Mouse (Mus musculus) heart, embryonic 11.5 days (tissue): ENCODE results near the gene Tenm2. TPM values are rescaled to one million over a fixed set of nuclear protein-coding genes. Genes with fewer than 3 reads are reported as not detected.

Experiments used
- ATAC-seq: fragments of 200-750 bp; cut with Nextera tagmentation; replicated peaks from 2 replicates; pipeline ENCODE4 v1.8.0; 2017; ENCODE audit warnings: moderate library complexity; ENCODE audit not compliant: insufficient number of reproducible peaks, low FRiP score, low TSS enrichment
- H3K27ac ChIP-seq: fragments of 300-500 bp; sonication (generic); 2 replicates; pipeline ENCODE4 v1.5.1; 2014; ENCODE audit warnings: mild to moderate bottlenecking, low read depth, low read length
- H3K27me3 ChIP-seq: fragments of 300-500 bp; sonication (generic); 2 replicates; pipeline ENCODE4 v1.6.1; 2014; ENCODE audit warnings: mild to moderate bottlenecking, low read length, mixed read lengths; ENCODE audit not compliant: control insufficient read depth, insufficient read depth
- H3K36me3 ChIP-seq: fragments of 300-500 bp; sonication (generic); 2 replicates; pipeline ENCODE4 v1.6.1; 2014; ENCODE audit warnings: mild to moderate bottlenecking, low read length, moderate library complexity, mixed read lengths; ENCODE audit not compliant: control insufficient read depth, insufficient read depth
- H3K4me1 ChIP-seq: fragments of 300-500 bp; sonication (generic); 2 replicates; pipeline ENCODE4 v1.6.1; 2014; ENCODE audit warnings: low read length; ENCODE audit not compliant: control insufficient read depth, insufficient read depth
- H3K4me2 ChIP-seq: fragments of 300-500 bp; sonication (generic); 2 replicates; pipeline ENCODE4 v1.6.1; 2014; ENCODE audit warnings: mild to moderate bottlenecking, moderate library complexity
- H3K4me3 ChIP-seq: fragments of 300-500 bp; sonication (generic); 2 replicates; pipeline ENCODE4 v1.5.1; 2014; ENCODE audit warnings: low read depth, low read length
- H3K9ac ChIP-seq: fragments of 300-500 bp; sonication (generic); 2 replicates; pipeline ENCODE4 v1.6.1; 2014; ENCODE audit warnings: mild to moderate bottlenecking, low read depth, low read length, moderate library complexity
- H3K9me3 ChIP-seq: fragments of 300-500 bp; sonication (generic); replicated peaks from 2 replicates; pipeline ENCODE4 v1.6.1; 2016; ENCODE audit warnings: low read length; ENCODE audit not compliant: control insufficient read depth
- WGBS: fragments of 180-500 bp; shearing (Covaris S2); extraction: QIAGEN DNeasy Blood & Tissue Kit; methylation state at CpG from one replicate; pipeline ENCODE4 v1.1.7; 2014; ENCODE audit not compliant: insufficient replicate concordance; 5-methylcytosine and 5-hydroxymethylcytosine counted together
- polyA plus RNA-seq: library from polyadenylated mRNA; unstranded; fragments of >200 nt; fragmentation: Nextera tagmentation; extraction: Ambion mirVana; gene quantifications from 2 replicates; pipeline ENCODE4 v1.2.1, GENCODE M21; 2014

Tenm2 gene
- polyA plus RNA-seq, 1 experiment from 2014 or later = 1.4 TPM

DNA sequence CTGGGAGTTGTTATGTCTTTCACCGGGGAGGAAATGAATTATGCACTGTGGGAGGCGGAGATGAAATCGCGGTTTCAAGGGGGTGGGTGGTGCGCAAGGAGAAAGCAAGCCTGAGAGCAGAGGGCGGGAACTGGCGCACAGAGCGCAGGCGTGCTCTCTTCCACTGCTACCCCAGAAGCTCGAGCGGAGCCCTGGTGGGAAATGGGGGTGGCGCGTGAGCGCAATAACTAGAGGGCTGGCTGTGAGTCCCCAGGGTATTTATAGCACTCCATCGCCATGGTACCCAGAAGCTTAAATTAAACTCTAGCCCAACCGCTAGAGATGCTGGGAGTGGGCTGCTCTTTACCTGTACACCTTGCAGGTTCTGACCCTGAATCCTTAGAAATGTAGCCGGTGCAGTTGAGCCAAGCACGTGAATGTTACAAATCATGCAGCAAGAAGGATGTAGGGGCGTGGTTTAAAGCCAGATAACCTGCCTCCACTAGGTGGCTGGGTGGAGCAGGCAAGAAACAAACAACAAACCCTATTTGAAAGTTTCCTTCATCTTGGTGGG lies 1249.8 kb downstream of the Tenm2 start:
- Histone ChIP-seq H3K36me3 (no peaks in the 10 kb centered on the region), H3K4me1 (0 out of 2 replicates have a peak, but pooled peaks cover 4% of the 10 kb centered on the region), H3K27ac (no peak overlapping the region), H3K9me3 (no peaks in the 10 kb centered on the region), H3K27me3 (peaks cover 9% of the 10 kb centered on the region), H3K4me3 (peak overlapping the region; percentile 35), H3K4me2 (peak overlapping the region; percentile 67), H3K9ac (peak overlapping the region; percentile 62; the same call in 1 of the 2 replicates)
- WGBS = under 1% methylated on average over 19 of the region's 19 CpGs
- peak; percentile 61; the same call in 1 of the 2 replicates for ATAC-seq

DNA sequence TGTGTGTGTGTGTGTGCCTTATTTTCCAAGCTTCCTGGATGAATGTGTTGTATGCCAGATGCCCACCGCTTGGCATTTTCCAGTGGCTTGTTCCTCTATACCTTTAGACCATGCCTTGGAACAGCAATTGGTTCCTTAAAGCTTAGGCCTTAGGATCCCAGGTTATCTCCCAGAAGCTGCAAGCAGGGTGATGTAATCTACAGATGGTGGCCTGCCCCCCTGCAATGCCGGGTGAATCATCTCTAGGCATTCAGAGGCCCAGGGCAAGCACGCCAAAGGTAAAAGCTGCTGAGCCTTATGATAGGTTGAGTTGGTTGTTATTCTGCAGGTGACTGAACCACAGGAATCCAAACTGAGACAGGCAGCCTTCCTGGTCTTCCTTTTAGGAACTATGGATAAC lies 1253.0 kb downstream of the Tenm2 start:
- Histone ChIP-seq H3K27me3 (peaks cover 28% of the 10 kb centered on the region), H3K4me1 (peaks cover 9% of the 10 kb centered on the region; the same call in 1 of the 2 replicates), H3K4me3 (no peak overlapping the region), H3K4me2 (no peak overlapping the region), H3K27ac (no peak overlapping the region), H3K9ac (no peak overlapping the region), H3K36me3 (no peaks in the 10 kb centered on the region), H3K9me3 (no peaks in the 10 kb centered on the region)
- no peak for ATAC-seq
- 79% methylated on average over 3 of the region's 3 CpGs for WGBS

DNA sequence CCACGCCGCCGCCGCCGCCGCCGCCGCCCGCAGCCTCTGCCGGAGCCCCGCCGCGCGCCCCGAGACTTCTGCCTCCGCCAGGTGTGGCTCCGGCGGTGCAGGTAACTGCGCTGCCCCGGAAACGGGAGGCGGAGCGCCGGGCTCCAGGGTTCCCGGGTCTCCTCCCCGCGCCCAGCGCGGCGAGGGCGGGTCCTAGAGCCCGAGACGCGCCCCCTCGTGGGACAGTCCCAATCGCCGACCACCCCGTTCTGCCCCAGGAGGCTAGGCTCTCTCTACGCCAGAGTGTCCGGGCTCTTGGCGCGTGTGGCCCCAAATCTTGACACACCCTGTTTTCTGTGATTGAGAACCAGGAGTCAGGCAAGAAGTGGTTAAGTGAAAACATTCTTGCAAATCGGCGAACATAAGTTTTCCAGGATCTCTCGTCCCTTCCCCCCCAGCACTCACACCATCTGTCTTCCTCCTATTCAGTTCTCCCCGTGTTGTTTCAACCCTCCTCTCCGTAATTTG lies 1255.3 kb downstream of the Tenm2 start, which contains the start of gene Wwc1:
Gene Wwc1 (minus strand): TSS at position 117 of the 507 bp plus-strand sequence.
- ATAC-seq = peak; percentile 69; the same call in 1 of the 2 replicates
- H3K27me3 ChIP-seq = peaks cover 34% of the 10 kb centered on the region
- peak within 1 kb of the TSS; percentile 68 for H3K9ac ChIP-seq

DNA sequence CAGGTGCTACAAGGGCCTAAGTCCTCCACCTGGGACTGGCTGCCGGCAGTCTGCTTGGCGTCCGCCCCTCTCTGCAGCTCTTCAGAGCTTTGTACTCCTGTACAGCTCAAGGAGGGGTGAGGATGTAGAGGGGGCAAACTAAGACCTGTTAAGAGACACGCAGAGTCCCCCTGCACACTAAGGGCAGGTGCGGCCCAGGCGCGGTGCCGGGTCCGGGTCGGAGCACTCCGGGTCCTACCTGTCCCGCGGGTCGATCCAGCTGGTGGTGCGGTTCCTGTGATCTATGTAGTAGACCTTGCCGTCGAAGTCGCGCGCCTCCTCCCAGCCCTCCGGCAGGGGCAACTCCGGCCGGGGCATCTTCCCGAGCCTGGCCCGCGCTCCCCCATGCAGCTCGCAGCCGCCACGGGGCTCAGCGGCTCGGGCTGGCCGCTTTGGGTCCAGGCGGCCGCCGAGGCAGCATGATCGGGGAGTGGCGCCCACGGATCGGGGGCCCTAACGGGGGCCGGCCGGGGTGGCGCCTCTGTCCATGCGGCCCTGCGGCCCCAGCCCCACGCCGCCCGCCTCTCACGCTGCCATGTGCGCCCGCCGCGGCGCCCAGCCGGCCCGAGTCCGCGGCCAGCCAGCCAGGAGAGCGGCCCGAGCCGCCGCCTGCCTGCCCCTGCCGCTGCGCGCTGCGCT lies 1255.9 kb downstream of the Tenm2 start:
- no peaks in the 10 kb centered on the region for H3K36me3 ChIP-seq
- peaks cover 34% of the 10 kb centered on the region for H3K27me3 ChIP-seq
- H3K4me2 ChIP-seq = peak overlapping the region; percentile 96
- H3K4me1 ChIP-seq = peaks cover 6% of the 10 kb centered on the region; the same call in 1 of the 2 replicates
- H3K9ac ChIP-seq = peak overlapping the region; percentile 68
- 1% methylated on average over 34 of the region's 66 CpGs for WGBS
- H3K27ac ChIP-seq = no peak overlapping the region
- H3K9me3 ChIP-seq = no peaks in the 10 kb centered on the region
- H3K4me3 ChIP-seq = peak overlapping the region; percentile 65
- ATAC-seq = peak; percentile 49; the same call in 1 of the 2 replicates

More for the DNA sequence above, 1255.3 kb downstream of the Tenm2 start, which contains the start of gene Wwc1:
- Histone ChIP-seq H3K4me2 (peak within 1 kb of the TSS; percentile 96), H3K9me3 (no peaks in the 10 kb centered on the region), H3K27ac (no peak within 1 kb of the TSS), H3K36me3 (no peaks in the 10 kb centered on the region), H3K4me1 (peaks cover 6% of the 10 kb centered on the region; the same call in 1 of the 2 replicates), H3K4me3 (peak within 1 kb of the TSS; percentile 65)
- 0% methylated on average over 43 of the region's 47 CpGs for WGBS

DNA sequence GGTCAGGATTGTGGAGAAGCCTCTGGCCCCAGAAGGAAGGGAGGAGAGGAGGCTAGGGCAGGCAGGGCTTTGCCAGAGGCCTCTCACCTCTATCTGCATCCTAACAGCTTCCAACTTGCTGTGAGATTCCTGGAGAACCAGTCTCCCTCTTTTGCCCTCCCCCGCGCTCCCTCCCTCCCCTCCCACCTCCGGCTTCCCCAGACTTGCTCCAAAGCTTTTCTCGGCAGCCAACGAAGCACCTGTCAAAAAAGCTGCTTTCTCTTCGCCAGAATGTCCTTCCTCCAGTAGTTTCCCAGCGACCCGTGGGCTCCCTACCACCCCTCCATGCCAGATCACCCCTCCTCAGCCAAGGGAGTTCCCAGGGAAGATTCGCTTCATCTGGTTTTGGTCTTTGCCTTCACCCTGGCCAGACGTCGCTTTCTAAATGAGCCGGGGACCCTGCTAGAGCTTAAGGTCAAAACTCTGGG lies 1256.5 kb downstream of the Tenm2 start:
- peak overlapping the region; percentile 96 for H3K4me2 ChIP-seq
- H3K36me3 ChIP-seq = no peaks in the 10 kb centered on the region
- WGBS = under 1% methylated on average over 12 of the region's 12 CpGs
- H3K4me3 ChIP-seq = peak overlapping the region; percentile 65
- no peak overlapping the region for H3K27ac ChIP-seq
- no peaks in the 10 kb centered on the region for H3K9me3 ChIP-seq
- peak overlapping the region; percentile 68 for H3K9ac ChIP-seq
- H3K27me3 ChIP-seq = peaks cover 34% of the 10 kb centered on the region
- ATAC-seq = 0 out of 2 replicates have a peak, but pooled peaks have one; percentile 20
- H3K4me1 ChIP-seq = peaks cover 6% of the 10 kb centered on the region; the same call in 1 of the 2 replicates

DNA sequence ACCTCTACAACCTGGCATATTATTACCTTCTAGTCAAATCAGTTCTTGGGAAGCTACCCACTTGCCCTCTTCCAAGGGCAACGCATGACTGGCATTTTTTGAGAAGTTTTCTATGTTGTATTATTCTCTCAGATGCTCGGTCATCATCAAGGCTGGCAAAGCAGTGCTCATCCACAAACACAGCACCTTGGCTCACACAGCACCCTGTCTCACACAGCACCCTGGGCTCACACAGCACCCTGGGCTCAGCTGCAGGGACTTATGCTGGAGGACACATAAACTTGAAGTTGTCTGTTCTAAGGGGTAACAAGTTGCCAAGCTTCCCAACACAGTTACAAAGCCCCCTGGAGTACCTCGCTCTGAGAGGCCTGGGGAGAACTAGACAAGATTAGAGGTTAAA lies 1258.0 kb downstream of the Tenm2 start:
- H3K4me1 ChIP-seq = peaks cover 6% of the 10 kb centered on the region; the same call in 1 of the 2 replicates
- H3K27me3 ChIP-seq = peaks cover 34% of the 10 kb centered on the region
- 80% methylated on average over 3 of the region's 3 CpGs for WGBS
- H3K27ac ChIP-seq = no peak overlapping the region
- H3K36me3 ChIP-seq = no peaks in the 10 kb centered on the region
- H3K4me2 ChIP-seq = no peak overlapping the region; the same call in 1 of the 2 replicates
- H3K9me3 ChIP-seq = no peaks in the 10 kb centered on the region
- no peak for ATAC-seq
- no peak overlapping the region for H3K9ac ChIP-seq
- no peak overlapping the region for H3K4me3 ChIP-seq

DNA sequence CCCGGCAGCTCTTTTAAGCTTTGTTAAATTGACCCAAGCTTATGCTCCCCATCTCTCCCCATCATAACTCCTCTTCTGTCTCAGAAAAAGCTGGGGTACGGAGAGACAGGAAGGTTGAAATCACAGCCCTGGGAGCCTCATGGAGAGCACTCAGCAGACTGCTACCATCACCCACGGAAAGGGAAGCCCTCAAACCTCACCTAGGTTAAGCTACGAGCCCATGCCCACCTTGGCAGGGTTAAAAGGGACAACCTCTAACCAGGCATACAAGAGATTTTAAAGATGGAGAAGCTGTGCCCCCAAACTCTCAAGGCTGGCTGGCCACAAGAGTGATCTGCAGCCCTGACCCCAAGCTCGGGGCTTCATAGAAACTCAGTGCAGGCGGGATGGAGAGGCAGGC lies 1258.7 kb downstream of the Tenm2 start:
- no peaks in the 10 kb centered on the region for H3K9me3 ChIP-seq
- H3K36me3 ChIP-seq = no peaks in the 10 kb centered on the region
- H3K27me3 ChIP-seq = peaks cover 34% of the 10 kb centered on the region
- H3K27ac ChIP-seq = no peak overlapping the region
- H3K4me2 ChIP-seq = no peak overlapping the region
- no peak overlapping the region for H3K4me3 ChIP-seq
- no peak for ATAC-seq
- WGBS = 65% methylated on average over 6 of the region's 6 CpGs
- peaks cover 6% of the 10 kb centered on the region; the same call in 1 of the 2 replicates for H3K4me1 ChIP-seq
- H3K9ac ChIP-seq = no peak overlapping the region

DNA sequence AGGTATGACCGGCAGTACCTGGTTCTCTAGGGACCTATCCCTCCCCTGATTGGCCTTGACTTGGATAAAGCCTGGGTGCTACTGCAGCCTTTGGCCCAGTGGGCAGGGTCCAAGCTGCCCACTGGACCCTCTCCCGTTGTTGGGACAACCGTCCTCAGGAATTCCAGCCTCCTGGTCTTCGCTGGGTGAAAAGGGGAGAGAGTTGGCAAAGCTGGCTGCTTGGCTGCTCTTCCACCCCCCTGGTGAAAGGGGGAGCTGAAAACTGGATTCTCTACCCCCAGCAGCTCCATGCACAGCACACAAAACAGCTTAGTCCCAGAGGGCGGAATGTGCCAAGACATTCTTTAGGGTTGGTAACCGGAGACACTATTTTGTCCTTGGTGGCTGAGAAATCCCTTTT lies 1259.3 kb downstream of the Tenm2 start:
- Histone ChIP-seq H3K27me3 (peaks cover 28% of the 10 kb centered on the region), H3K27ac (no peak overlapping the region), H3K4me1 (peaks cover 6% of the 10 kb centered on the region; the same call in 1 of the 2 replicates), H3K4me2 (no peak overlapping the region), H3K9me3 (no peaks in the 10 kb centered on the region), H3K9ac (no peak overlapping the region), H3K4me3 (no peak overlapping the region), H3K36me3 (no peaks in the 10 kb centered on the region)
- no peak for ATAC-seq
- WGBS = 54% methylated on average over 6 of the region's 6 CpGs
